Mouse (Mus musculus): Measurements from ENCODE around the gene Mroh8.
"Not testable (repeated sequence)": the region's sequence is repeated elsewhere in the genome, so short reads cannot be mapped to it uniquely, and the experiment has no call there.

The Mroh8 gene

DNA sequence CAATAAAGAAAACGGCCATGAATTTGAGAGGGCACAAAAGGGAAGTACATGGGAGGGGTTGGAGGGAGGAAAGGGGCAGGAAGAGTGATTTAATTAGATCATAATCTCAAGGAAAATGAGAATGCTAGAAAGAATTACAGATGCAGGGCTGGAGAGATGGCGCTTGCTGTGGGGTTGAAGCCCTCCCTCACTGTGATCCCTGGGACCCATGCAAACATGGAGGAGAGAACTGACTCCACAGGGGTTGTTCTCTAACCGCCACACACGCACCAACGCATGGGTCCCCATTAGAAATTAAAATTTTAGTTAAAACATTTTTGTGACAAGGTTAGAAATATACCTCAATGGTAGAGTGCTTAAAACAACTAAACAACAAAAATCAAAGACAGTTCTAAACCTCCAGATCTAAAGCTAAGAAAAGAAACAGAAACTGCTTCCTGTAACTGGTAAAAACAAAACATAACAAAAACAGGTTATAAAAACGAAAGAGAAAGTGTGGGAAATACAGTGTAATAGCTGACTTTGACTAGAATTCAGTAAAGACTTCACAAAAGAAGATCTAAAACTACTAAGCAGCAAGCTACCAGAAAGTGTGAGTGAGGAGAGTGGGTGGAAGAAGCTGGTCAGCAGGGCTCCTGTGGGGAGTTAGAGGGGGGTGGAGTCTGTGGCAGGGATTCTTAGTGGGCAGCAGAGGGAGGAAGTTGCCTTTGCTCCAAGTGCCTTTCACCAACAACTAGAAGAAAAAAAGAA, 78.1 kb downstream of the Mroh8 start:
- DNase-seq (ENCODE audit: low read depth, low spot score), result no peak

DNA sequence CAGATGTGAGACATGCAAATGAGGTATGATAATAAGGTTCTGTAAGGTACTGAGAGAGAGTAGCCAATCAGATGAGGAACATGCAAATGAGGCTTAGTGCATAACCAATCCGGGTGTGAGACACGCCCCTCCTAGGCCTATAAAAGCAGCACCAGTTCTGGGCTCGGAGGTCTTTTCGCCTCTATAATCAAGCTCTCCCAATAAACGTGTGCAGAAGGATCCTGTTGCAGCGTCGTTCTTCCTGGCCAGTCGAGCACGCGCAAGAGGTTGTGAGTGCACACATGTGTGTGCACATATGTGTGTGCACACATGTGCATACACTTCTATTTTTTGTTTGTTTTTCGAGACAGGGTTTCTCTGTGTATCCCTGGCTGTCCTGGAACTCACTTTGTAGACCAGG, 80.9 kb downstream of the Mroh8 start:
- not testable (repeated sequence) for DNase-seq (ENCODE audit: low read depth, low spot score)

GRCm38 (mm10) chr2:157190651-157191050, 88.7 kb downstream of the Mroh8 start:
- DNase-seq (ENCODE audit: low read depth, low spot score), result no peak

- no peak for DNase-seq (ENCODE audit: low read depth, low spot score)
Measured at GRCm38 (mm10) chr2:157187223-157187622, 92.1 kb downstream of the Mroh8 start.

DNA sequence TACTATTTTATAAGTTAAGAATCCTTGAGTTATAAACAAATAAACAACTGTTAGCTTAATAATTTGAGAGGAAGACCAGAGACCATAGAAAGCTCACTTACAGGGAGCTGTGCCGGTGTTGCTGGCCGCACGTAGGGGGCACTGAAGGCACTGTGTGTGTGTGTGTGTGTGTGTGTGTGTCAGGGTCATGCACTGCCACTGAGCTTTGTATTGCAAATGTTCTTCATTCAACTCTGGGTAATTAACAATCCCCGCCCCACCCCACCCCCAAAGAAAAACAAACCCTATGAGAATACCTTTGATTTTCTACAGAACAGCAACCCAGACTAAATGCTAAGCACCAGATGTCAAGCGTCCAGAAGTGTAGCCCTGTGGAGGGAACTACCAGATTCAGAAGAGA, 92.8 kb downstream of the Mroh8 start:
- DNase-seq (ENCODE audit: low read depth, low spot score), result no peak

GRCm38 (mm10) chr2:157185022-157185660, 94.2 kb downstream of the Mroh8 start:
- no peak for DNase-seq (ENCODE audit: low read depth, low spot score)

DNA sequence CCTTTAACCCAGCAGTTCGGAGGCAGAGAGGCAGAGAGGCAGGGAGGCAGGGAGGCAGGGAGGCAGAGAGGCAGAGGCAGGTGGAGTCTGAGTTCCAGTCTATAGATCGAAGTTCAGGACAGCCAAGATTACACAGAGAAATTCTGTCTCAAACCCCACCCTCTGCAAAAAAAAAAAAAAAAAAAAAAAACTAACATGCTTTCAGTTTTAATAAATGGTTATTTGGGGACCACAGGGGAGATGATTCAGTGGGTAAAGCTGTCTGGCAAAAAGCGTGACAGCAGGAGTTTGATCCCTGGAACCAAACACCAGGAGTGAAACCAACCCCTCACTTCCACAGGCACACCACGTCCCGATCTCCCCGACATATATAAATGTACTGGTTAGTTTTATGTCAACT, 101.2 kb downstream of the Mroh8 start:
- DNase-seq (ENCODE audit: low read depth, low spot score), result no peak

GRCm38 (mm10) chr2:157176248-157176647, 103.1 kb downstream of the Mroh8 start:
- no peak for DNase-seq (ENCODE audit: low read depth, low spot score)

- DNase-seq (ENCODE audit: low read depth, low spot score), result no peak
Measured at GRCm38 (mm10) chr2:157174416-157174815, 104.9 kb downstream of the Mroh8 start.

DNA sequence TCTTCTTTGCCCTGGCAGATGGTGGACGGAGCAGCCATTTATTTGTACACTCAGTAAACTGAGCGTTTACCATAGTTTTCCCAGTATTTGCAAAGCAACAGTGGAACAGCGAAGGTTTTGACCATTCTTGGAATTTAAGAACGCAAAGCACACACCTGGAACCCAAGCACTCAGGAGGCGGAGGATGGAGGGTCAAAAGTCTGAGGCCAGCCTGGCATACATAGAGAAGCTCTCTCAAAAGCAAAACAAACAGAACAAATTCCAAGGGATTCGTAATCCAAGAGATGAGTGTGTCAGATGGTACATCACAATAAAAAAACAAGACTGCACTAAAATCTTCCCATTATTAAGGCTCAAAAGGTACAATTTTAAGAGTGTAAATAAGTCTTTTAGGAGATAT, 105.8 kb downstream of the Mroh8 start:
- DNase-seq (ENCODE audit: low read depth, low spot score), result no peak

DNA sequence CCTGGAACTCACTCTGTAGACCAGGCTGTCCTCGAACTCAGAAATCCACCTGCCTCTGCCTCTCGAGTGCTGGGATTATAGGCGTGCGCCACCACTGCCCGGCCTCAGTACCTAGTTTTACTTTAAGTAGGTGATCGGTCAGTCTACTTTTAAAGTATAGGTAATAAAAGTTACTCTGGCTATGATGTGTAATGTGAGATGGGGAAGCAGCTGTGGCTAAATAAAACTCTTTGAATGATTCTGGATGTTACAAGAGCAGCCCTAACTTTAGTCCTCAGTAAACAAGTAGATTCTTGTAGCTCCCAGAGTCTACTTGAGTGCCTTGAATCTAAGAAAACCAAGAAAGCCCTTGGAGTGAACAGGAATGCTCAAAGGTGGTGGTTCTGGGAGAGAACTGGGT, 106.4 kb downstream of the Mroh8 start:
- no peak for DNase-seq (ENCODE audit: low read depth, low spot score)

DNA sequence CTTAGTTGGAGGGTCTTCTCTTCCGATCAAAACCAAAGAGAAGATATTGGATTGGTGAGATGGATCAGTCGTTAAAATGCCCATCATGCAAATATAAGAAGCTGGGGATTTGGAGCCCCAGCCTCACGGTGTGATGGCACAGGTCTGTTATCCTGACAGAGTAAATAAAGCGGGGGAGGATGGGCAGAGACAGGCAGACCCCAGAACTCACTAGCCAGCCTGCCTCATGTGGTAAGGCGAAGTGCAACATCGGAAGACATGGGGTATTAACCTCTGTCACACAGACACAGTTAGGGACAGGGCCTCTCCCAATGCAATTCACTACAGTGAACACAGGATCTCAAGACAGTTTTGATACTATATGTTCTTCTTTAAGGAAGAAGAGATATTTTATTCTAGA, 108.7 kb downstream of the Mroh8 start:
- DNase-seq (ENCODE audit: low read depth, low spot score), result no peak

DNA sequence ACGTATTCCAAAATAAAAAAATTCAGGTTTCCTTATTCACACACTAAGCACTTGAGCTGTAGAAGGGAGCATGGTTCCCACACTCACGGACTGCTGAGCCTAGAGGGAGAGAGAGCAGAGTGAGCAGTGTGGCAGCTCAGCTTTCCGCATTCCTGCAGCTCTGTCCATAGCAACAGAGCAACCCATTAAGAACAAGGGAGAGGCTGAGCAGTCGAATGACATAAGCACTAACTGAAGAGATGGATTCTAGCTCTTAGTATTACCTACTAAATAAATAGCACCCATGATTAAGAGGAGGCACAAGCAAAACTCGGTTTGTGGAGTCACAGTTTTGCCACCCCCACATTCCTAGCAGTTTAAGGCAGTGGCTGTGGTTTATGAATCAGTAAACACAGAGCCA, 109.2 kb downstream of the Mroh8 start:
- peak; percentile 58 for DNase-seq (ENCODE audit: low read depth, low spot score)

DNA sequence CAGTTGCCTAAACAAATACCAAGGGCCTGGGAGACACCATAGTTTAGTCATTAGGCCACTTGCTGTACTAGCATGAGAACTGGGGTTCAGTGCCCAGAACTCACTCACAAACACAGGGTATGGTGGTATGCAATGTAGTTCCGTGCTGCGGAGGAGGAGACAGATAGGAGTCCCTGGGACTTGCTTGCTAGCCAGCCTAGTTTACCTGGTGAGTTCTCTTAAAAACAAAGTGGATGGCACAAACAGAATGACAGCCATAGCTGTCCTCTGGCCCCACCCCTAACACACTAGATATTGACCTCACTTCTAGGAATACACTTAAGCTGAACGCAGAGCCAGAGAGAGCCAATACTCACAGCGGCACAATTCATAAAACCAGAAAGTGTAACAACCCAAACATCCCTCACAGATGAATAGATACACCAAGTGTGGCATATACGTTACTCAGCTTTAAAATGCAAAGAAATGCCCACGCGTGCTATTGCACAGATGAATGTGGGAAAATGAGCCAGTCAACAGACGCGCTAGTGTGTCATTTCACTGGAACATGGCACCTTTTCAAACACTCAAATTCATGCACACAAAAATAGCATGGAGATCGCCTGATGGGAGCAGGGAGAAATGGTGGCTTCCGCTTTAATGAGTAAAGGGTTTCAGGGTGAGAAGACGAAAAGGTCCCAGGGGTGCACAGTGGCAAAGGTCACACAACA, 112.8 kb downstream of the Mroh8 start:
- no peak for DNase-seq (ENCODE audit: low read depth, low spot score)

- DNase-seq (ENCODE audit: low read depth, low spot score), result not testable (repeated sequence)
Measured at GRCm38 (mm10) chr2:157165312-157166224, 113.8 kb downstream of the Mroh8 start.

GRCm38 (mm10) chr2:157164101-157164500, 115.2 kb downstream of the Mroh8 start:
- no peak for DNase-seq (ENCODE audit: low read depth, low spot score)
